Mouse (Mus musculus) heart, embryonic 14.5 days (tissue): Measurements from ENCODE around the gene Rtn4rl1. TPM values are rescaled to one million over a fixed set of nuclear protein-coding genes. Genes with fewer than 3 reads are reported as not detected.

Source experiments
- ATAC-seq: fragments of 200-750 bp; cut with Nextera tagmentation; 2 replicates; pipeline ENCODE4 v1.8.0; 2017; ENCODE audit warnings: low read depth, moderate TSS enrichment; ENCODE audit not compliant: insufficient number of reproducible peaks, insufficient read depth, low FRiP score
- H3K27ac ChIP-seq, 2 experiments: fragments of 200-500 bp in 1 of 2; fragments of 300-500 bp in 1 of 2; sonication (generic) in 1 of 2; replicated peaks in 1 of 2; 2 replicates each; pipeline ENCODE4 v1.5.1; 2012 to 2014; ENCODE audit warnings: low read depth in 2 of 2, low read length in 2 of 2, control low read depth in 1 of 2, mild to moderate bottlenecking in 1 of 2, mixed read lengths in 1 of 2; ENCODE audit not compliant: control insufficient read depth in 1 of 2, insufficient read depth in 1 of 2
- H3K27me3 ChIP-seq: fragments of 300-500 bp; sonication (generic); 2 replicates; pipeline ENCODE4 v1.6.1; 2014; ENCODE audit warnings: mild to moderate bottlenecking, low read length, control low read depth; ENCODE audit not compliant: control insufficient read depth, insufficient read depth
- H3K36me3 ChIP-seq: fragments of 300-500 bp; sonication (generic); 2 replicates; pipeline ENCODE4 v1.6.1; 2014; ENCODE audit warnings: mild to moderate bottlenecking, control low read depth, low read length, mixed read lengths; ENCODE audit not compliant: control insufficient read depth, insufficient read depth
- H3K4me1 ChIP-seq, 2 experiments: fragments of 200-500 bp in 1 of 2; fragments of 300-500 bp in 1 of 2; sonication (generic) in 1 of 2; 2 replicates each; pipeline ENCODE4 v1.6.1; 2012 to 2014; ENCODE audit warnings: low read length in 2 of 2, control low read depth in 1 of 2, mixed read lengths in 1 of 2; ENCODE audit not compliant: control insufficient read depth in 2 of 2, insufficient read depth in 2 of 2
- H3K4me2 ChIP-seq: fragments of 300-500 bp; sonication (generic); 2 replicates; pipeline ENCODE4 v1.6.1; 2014; ENCODE audit warnings: mild to moderate bottlenecking, low read length
- H3K4me3 ChIP-seq, 2 experiments: fragments of 200-500 bp in 1 of 2; fragments of 300-500 bp in 1 of 2; sonication (generic) in 1 of 2; 2 replicates each; pipeline ENCODE4 v1.5.1; 2012 to 2014; ENCODE audit warnings: low read length in 2 of 2, mild to moderate bottlenecking in 2 of 2, control low read depth in 1 of 2, low read depth in 1 of 2, moderate library complexity in 1 of 2; ENCODE audit not compliant: control insufficient read depth in 1 of 2, insufficient read depth in 1 of 2
- H3K9ac ChIP-seq: fragments of 300-500 bp; sonication (generic); 2 replicates; pipeline ENCODE4 v1.6.1; 2014; ENCODE audit warnings: mild to moderate bottlenecking, low read length
- H3K9me3 ChIP-seq: fragments of 300-500 bp; sonication (generic); 2 replicates; pipeline ENCODE4 v1.6.1; 2016; ENCODE audit warnings: low read length, control low read depth; ENCODE audit not compliant: control insufficient read depth
- WGBS: fragments of 180-500 bp; shearing (Covaris S2); extraction: QIAGEN DNeasy Blood & Tissue Kit; methylation state at CpG from one replicate; pipeline ENCODE4 v1.1.7; 2014; 5-methylcytosine and 5-hydroxymethylcytosine counted together
- polyA plus RNA-seq: library from polyadenylated mRNA; unstranded; fragments of >200 nt; fragmentation: Nextera tagmentation; extraction: Ambion mirVana; gene quantifications from 2 replicates; pipeline ENCODE4 v1.2.1, GENCODE M21; 2014

Gene Rtn4rl1
- polyA plus RNA-seq, 1 experiment from 2014 or later, result 17.3 TPM

DNA sequence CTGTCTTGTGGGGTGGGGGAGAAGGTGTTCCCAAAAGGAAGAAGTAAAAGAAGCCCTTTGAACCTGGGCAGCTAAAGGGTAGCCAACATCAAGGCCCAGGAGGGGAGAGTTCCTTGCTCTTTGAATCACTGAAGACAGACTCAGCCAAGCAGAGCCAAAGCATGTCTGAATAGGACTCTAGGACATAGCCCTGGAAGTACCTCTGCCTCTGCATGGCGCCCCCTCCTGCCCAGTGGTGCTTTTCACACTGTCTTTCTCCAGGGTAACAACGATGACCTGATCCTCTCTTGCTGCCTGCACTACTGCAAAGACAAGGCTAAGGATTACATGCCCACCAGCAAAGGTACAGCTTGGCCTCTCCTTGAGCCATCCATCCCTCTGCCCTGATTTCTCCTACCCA is 34.0 kb upstream of the Rtn4rl1 start:
- Histone ChIP-seq H3K36me3 (peaks cover 66% of the 10 kb centered on the region), H3K4me2 (no peak overlapping the region), H3K9me3 (no peaks in the 10 kb centered on the region), H3K4me3 (no peak overlapping the region), H3K4me1 (peaks cover 18 to 27% of the 10 kb centered on the region in 2 experiments), H3K27ac (no peak overlapping the region), H3K27me3 (no peaks in the 10 kb centered on the region; the same call in none of the 2 replicates), H3K9ac (no peak overlapping the region)
- no peak for ATAC-seq
- WGBS, result 57% methylated on average over 2 of the region's 2 CpGs

DNA sequence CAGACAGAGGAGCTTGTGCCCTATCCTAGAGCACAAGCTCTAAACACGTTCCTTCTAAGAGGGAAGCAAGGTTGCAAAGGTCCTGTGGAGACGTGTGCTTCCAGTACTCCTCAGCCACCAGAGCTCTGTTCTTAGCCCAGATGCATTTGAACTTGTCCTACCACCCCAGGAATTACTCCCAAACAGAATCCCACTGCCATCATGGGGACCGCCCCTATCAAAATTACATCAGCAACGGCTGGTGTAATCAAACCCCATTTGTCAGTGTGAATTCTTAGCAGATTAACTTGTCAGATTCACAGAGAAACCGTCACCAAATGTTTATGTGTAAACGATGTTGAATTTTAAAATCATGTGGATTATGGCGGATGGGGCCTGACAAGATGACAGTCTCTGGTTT is 32.6 kb upstream of the Rtn4rl1 start:
- H3K4me2 ChIP-seq, result no peak overlapping the region
- H3K27me3 ChIP-seq, result peaks cover 8% of the 10 kb centered on the region
- H3K27ac ChIP-seq, result peak overlapping the region in 1 of 2 experiments; percentile 51; a peak in 2 of 4 replicates
- H3K4me3 ChIP-seq, result no peak overlapping the region
- H3K4me1 ChIP-seq, result peaks cover 18 to 36% of the 10 kb centered on the region in 2 experiments
- WGBS, result 72% methylated on average over 7 of the region's 7 CpGs
- no peaks in the 10 kb centered on the region for H3K9me3 ChIP-seq
- peaks cover 77% of the 10 kb centered on the region for H3K36me3 ChIP-seq
- H3K9ac ChIP-seq, result no peak overlapping the region
- no peak for ATAC-seq

DNA sequence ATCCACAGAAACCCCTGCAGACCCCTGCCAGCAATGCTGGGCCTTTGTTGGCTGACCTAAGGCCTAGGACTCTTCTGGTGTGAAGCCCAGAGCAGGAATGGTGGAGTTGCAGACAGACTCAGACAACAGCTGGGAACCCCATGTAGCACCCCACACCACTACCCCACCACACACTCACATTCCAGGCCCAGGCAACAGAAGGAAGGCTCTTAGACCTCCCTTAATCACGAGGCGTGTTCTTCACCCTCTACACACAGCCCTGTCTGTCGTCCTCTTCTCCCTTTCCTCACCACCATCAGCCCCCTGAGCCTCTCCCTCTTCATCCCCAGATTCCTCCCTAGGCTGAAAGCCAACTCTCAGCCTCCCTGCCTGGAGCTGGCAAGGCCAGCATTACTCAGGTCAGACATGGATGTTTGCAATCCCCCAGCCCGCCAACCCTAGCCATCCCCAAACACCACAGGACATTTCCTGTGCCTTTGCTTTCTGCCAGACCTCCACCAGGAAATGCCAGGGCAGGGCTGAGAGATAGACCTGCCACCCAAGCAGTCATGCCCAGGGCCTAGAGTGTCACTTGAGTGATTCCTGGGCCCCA is 32.1 kb upstream of the Rtn4rl1 start:
- peak overlapping the region; percentile 16 for H3K9ac ChIP-seq
- H3K4me1 ChIP-seq, result peaks cover 14 to 36% of the 10 kb centered on the region in 2 experiments
- H3K9me3 ChIP-seq, result no peaks in the 10 kb centered on the region
- no peak for ATAC-seq
- H3K27ac ChIP-seq, result peak overlapping the region; percentile 4 to 51; a peak in 3 of 4 replicates
- peaks cover 14% of the 10 kb centered on the region for H3K27me3 ChIP-seq
- no peak overlapping the region for H3K4me3 ChIP-seq
- H3K4me2 ChIP-seq, result 0 out of 2 replicates have a peak overlapping the region, but pooled peaks have one; percentile 4
- 25% methylated on average over 4 of the region's 4 CpGs for WGBS
- H3K36me3 ChIP-seq, result peaks cover 82% of the 10 kb centered on the region

DNA sequence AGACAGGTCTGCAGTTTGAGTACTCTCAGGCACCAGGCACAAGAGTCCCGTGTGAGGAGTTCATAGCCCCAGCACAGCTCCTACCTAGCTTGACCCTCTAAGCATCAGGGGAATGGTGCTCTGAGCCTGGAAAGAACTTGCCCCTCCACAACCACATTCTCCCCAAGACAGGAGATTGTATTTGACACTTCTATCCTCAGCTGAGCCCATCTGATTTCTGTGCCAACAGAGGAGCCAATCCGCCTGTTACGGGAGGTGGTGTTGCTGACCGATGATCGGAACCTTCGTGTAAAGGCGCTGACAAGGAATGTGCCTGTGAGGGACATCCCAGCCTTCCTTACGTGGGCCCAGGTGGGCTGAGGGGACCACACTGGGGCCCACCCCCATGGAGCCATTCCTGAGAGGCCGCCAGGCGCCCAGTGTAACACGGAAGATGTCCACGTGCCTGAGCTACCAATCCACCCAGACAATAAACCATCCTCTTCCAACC is 30.9 kb upstream of the Rtn4rl1 start:
- H3K36me3 ChIP-seq, result peaks cover 77% of the 10 kb centered on the region

DNA sequence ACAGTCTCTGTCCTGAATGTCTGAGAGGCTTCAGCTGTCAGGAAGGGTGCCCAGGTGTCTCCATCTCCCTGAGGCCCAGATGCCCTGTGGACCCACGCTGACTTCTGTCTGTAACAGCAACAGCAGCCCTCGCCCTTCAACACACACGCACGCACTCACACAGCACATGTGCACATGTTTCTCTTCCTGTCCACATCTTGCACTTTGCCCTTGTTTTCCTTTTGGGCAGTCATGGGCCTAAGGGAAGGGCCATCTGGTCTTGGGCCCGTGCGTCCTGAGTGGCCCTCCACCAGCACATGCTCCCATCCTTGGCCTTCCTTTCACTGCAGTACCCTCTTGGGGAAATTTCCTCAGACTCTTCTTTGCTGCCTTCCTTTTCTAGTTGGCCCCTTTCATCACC is 30.2 kb upstream of the Rtn4rl1 start:
- 82% methylated on average over 6 of the region's 6 CpGs for WGBS
- Histone ChIP-seq H3K36me3 (peaks cover 72% of the 10 kb centered on the region), H3K9ac (peak overlapping the region; percentile 81; the same call in 1 of the 2 replicates), H3K4me1 (peaks cover 9 to 48% of the 10 kb centered on the region in 2 experiments; a peak in 3 of 4 replicates), H3K9me3 (no peaks in the 10 kb centered on the region), H3K27ac (0 out of 4 replicates have a peak overlapping the region, but pooled peaks of 1 of the 2 experiments have one; percentile 22), H3K4me3 (no peak overlapping the region), H3K4me2 (peak overlapping the region; percentile 98), H3K27me3 (peaks cover 25% of the 10 kb centered on the region)
- ATAC-seq, result no peak

More for the DNA sequence above, 30.9 kb upstream of the Rtn4rl1 start:
- Histone ChIP-seq H3K4me2 (peak overlapping the region; percentile 17; the same call in 1 of the 2 replicates), H3K9me3 (no peaks in the 10 kb centered on the region), H3K9ac (no peak overlapping the region; the same call in 1 of the 2 replicates), H3K27ac (no peak overlapping the region), H3K4me1 (peaks cover 9 to 41% of the 10 kb centered on the region in 2 experiments; a peak in 3 of 4 replicates), H3K4me3 (no peak overlapping the region), H3K27me3 (peaks cover 21% of the 10 kb centered on the region)
- ATAC-seq, result no peak
- 82% methylated on average over 12 of the region's 12 CpGs for WGBS

DNA sequence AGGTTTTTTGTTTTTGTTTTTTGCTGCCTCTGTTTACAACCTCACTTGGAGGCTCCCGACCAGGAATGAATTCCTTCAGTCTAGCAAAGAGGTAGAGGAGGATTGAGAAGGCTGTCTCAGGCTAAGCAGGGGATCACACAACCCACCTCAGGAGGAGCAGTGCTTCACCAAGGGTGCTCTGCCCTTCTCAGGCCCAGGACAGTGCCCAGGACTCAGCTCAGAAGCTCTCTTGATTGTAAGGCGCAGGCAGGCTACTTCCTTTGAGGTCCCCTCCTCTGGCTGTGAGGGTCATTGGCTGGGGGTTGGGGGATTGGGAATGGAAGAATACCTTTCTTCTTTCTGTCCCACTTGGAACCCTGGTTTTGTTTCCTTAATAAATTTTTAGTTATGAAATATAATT is 29.5 kb upstream of the Rtn4rl1 start:
- peak overlapping the region; percentile 98 for H3K4me2 ChIP-seq
- peak overlapping the region; percentile 81 for H3K9ac ChIP-seq
- peak overlapping the region in 1 of 2 experiments; percentile 0; a peak in 1 of 4 replicates for H3K4me3 ChIP-seq
- no peak for ATAC-seq
- H3K27me3 ChIP-seq, result peaks cover 25% of the 10 kb centered on the region
- H3K4me1 ChIP-seq, result peaks cover 9 to 48% of the 10 kb centered on the region in 2 experiments; a peak in 3 of 4 replicates
- H3K36me3 ChIP-seq, result peaks cover 70% of the 10 kb centered on the region
- H3K9me3 ChIP-seq, result no peaks in the 10 kb centered on the region
- WGBS, result 72% methylated on average over 2 of the region's 2 CpGs
- H3K27ac ChIP-seq, result no peak overlapping the region

DNA sequence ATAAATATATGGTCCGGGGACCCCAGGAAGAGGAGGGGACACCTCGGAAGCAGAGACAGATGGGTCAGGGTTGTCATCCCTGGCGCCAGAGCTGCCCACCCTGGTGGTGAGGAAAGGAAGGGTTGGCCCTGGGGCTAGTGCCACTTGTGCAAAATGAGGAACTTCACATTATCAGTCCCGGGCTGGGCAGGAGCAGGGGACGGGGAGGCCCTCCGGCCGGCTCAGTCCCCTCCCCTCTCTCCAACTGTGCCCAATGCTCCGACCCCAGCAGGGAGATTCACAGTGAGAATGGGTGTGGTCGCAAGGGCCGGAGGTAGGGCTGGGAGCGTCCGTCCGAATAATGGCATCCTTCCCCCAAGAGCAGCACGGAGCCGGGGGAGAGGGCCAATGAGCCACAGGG is 28.8 kb upstream of the Rtn4rl1 start:
- WGBS, result 16% methylated on average over 14 of the region's 15 CpGs
- Histone ChIP-seq H3K36me3 (peaks cover 63% of the 10 kb centered on the region), H3K4me1 (peaks cover 9 to 54% of the 10 kb centered on the region in 2 experiments; a peak in 3 of 4 replicates), H3K9me3 (no peaks in the 10 kb centered on the region), H3K27ac (no peak overlapping the region), H3K4me2 (peak overlapping the region; percentile 98), H3K9ac (peak overlapping the region; percentile 81), H3K27me3 (peaks cover 30% of the 10 kb centered on the region), H3K4me3 (peak overlapping the region; percentile 58 to 65)
- ATAC-seq, result no peak
